Mouse (Mus musculus) liver, embryonic 16.5 days (tissue): ENCODE measurements around the gene Gm49391. TPM values are rescaled to one million over a fixed set of nuclear protein-coding genes. Genes with fewer than 3 reads are reported as not detected.
A peak's percentile ranks its signal among the peaks of the same experiment; 100 is the strongest.

Source experiments
- ATAC-seq: fragments of 200-750 bp; cut with Nextera tagmentation; 2 replicates; pipeline ENCODE4 v1.8.0; 2017; ENCODE audit warnings: low read depth, mild to moderate bottlenecking, moderate number of reproducible peaks, moderate library complexity
- H3K27ac ChIP-seq: fragments of 300-500 bp; sonication (generic); 2 replicates; pipeline ENCODE4 v1.5.1; 2014; ENCODE audit warnings: mild to moderate bottlenecking, low read length
- H3K27me3 ChIP-seq: fragments of 300-500 bp; sonication (generic); 2 replicates; pipeline ENCODE4 v1.6.1; 2014; ENCODE audit warnings: low read depth, low read length, mixed read lengths; ENCODE audit not compliant: control insufficient read depth, insufficient read depth
- H3K36me3 ChIP-seq: fragments of 300-500 bp; sonication (generic); 2 replicates; pipeline ENCODE4 v1.6.1; 2014; ENCODE audit warnings: mild to moderate bottlenecking; ENCODE audit not compliant: control insufficient read depth, insufficient read depth
- H3K4me1 ChIP-seq: fragments of 300-500 bp; sonication (generic); 2 replicates; pipeline ENCODE4 v1.6.1; 2014; ENCODE audit warnings: low read depth, low read length, mixed read lengths; ENCODE audit not compliant: control insufficient read depth
- H3K4me2 ChIP-seq: fragments of 300-500 bp; sonication (generic); 2 replicates; pipeline ENCODE4 v1.6.1; 2014; ENCODE audit warnings: low read depth, low read length, mixed read lengths
- H3K4me3 ChIP-seq: fragments of 300-500 bp; sonication (generic); 2 replicates; pipeline ENCODE4 v1.5.1; 2014; ENCODE audit warnings: low read depth, mild to moderate bottlenecking, low read length
- H3K9ac ChIP-seq: fragments of 300-500 bp; sonication (generic); 2 replicates; pipeline ENCODE4 v1.6.1; 2014; ENCODE audit warnings: low read depth, low read length
- H3K9me3 ChIP-seq: fragments of 300-500 bp; sonication (generic); replicated peaks from 2 replicates; pipeline ENCODE4 v1.6.1; 2016; ENCODE audit warnings: low read length; ENCODE audit not compliant: control insufficient read depth
- WGBS: fragments of 180-500 bp; shearing (Covaris S2); extraction: QIAGEN DNeasy Blood & Tissue Kit; methylation state at CpG from one replicate; pipeline ENCODE4 v1.1.7; 2014; ENCODE audit not compliant: insufficient replicate concordance; 5-methylcytosine and 5-hydroxymethylcytosine counted together
- polyA plus RNA-seq: library from polyadenylated mRNA; unstranded; fragments of >200 nt; fragmentation: Nextera tagmentation; extraction: Ambion mirVana; gene quantifications from 2 replicates; pipeline ENCODE4 v1.2.1, GENCODE M21; 2015

The Gm49391 gene
- polyA plus RNA-seq, 1 experiment from 2014 or later: 1.9 TPM

DNA sequence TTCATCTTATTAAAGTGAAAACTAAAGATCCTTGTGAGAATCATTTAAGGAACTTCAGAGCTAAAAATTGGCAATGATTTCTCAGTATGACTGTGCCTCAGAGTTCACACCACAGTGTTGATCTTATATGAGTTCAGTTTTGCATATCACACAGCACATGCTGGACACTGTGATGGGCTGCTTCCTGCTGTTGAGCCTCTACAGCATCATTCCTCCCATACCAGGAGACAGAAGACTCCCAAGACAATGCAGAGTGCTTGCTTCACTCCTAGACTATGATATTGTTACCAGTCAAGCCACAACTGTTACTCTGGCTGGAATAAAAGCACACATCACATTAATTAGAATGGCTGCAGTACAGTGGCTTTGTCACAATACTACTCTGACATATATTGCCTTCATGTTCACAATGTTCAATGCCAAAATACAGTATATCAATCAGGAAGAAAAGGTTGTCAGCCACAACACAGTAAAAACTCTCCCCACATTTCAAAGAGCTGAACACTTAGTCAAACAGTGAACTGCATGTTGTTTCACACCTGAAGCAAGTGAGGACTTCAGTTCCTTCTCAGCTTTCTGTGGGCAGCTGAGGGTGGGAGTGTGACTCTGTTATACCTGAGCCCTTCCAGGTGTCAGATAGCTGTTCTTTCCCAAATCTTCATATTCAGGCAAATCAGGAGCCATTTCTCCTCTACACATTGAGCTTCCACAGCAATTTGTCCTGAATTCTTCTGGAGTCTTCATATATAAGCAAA is 40.8 kb downstream of the Gm49391 start:
- ATAC-seq: no peak
- Histone ChIP-seq H3K27me3 (no peaks in the 10 kb centered on the region), H3K4me2 (no peak overlapping the region), H3K9me3 (no peaks in the 10 kb centered on the region), H3K4me1 (no peaks in the 10 kb centered on the region), H3K4me3 (no peak overlapping the region), H3K27ac (no peak overlapping the region), H3K9ac (no peak overlapping the region), H3K36me3 (no peaks in the 10 kb centered on the region)

DNA sequence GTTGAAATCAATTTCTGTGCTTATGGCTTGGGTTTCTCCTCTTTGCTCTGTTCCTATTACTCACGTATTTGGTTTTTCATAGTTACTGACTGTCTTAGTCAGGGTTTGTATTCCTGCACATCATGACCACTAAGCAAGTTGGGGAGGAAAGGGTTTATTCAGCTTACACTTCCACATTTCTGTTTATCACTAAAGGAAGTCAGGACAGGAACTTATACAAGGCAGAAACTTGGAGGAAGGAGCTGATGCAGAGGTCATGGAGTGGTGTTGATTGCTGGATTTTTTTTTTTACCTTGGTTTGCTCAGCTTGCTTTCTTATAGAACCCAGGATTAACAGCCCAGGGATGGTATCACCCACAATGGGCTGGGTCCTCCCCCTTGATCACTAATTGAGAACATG is 44.1 kb downstream of the Gm49391 start:
- Histone ChIP-seq H3K9ac (no peak overlapping the region), H3K27me3 (no peaks in the 10 kb centered on the region), H3K36me3 (no peaks in the 10 kb centered on the region), H3K4me2 (no peak overlapping the region), H3K4me1 (no peaks in the 10 kb centered on the region), H3K27ac (no peak overlapping the region), H3K4me3 (no peak overlapping the region), H3K9me3 (no peaks in the 10 kb centered on the region)
- WGBS: 36% methylated on average over 1 of the region's 1 CpGs
- ATAC-seq: peak; percentile 27; the same call in 1 of the 2 replicates

DNA sequence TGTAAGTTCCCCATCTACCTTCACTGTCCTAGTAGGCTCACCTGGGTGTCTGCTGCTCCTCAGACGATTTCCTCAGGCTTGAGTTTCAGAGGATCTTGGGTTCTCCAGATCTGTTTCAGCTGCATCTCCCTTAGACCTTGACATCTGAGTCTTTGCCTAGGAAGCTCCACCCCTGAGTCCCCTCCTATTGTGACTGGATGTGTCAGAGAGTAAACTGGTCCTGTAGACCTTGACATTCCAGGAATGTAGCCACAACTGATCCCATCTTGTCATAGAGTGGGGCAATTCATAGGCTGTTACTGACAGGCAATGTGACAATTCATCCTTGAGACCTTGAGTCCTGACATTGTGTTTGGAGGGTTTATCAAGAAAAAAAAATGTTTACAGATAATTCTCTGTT is 72.1 kb downstream of the Gm49391 start, which contains the start of gene 4930486L24Rik:
TSS of gene 4930486L24Rik (minus strand) at position 195 of the 400 bp plus-strand sequence.
- Histone ChIP-seq H3K9me3 (no peaks in the 10 kb centered on the region), H3K4me3 (no peak within 1 kb of the TSS), H3K4me1 (no peaks in the 10 kb centered on the region), H3K4me2 (no peak within 1 kb of the TSS), H3K36me3 (no peaks in the 10 kb centered on the region), H3K27me3 (no peaks in the 10 kb centered on the region), H3K9ac (no peak within 1 kb of the TSS), H3K27ac (no peak within 1 kb of the TSS)
- 44% methylated on average over 1 of the region's 1 CpGs for WGBS
- no peak for ATAC-seq

DNA sequence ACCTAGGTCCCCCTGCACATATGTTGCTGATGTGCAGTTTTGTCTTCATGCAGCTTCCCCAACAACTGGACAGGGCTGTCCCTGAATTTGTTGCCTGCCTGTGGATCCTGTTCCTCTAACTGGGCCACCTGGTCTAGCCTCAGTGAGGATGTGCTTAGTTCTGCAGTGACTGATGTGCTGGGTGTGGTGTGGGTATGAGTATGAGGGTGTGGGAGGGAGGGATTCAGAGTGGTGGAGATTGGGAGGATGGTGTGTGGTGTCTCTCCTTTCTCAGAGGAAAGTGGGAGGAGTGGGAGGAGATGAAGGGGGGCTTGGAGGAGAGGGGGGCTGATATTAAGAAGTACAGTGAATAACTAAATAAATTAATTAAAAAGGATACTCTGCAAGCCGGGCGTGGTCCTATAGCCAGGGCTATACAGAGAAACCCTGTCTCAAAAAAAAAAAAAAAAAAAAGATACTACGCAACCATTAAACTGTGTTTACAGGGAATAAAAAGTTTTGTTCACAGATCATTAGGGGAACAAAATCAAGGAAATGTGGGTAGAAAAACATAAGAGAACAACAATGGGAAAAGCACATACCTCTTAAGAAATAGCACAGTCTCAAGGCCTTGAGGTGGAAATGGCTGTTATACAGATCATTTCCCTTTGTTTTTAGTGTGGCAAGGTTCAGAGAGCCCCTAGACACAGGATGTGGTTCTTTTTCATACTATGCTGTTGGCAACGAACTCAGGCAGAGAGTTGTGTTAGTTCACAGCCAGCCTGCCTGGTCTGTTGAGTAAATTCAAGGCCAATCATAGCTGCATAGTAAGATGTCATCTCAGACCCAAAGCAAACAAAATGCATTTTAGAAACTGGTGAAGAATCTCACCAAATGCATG is 87.9 kb downstream of the Gm49391 start:
- Histone ChIP-seq H3K4me2 (no peak overlapping the region), H3K36me3 (no peaks in the 10 kb centered on the region), H3K27me3 (no peaks in the 10 kb centered on the region), H3K4me1 (no peaks in the 10 kb centered on the region), H3K9me3 (no peaks in the 10 kb centered on the region), H3K27ac (no peak overlapping the region), H3K9ac (no peak overlapping the region), H3K4me3 (no peak overlapping the region)
- ATAC-seq: no peak
- 48% methylated on average over 4 of the region's 4 CpGs for WGBS

Other genes starting within 250 kb of the Gm49391 start
- gene BC051665, start 150.2 kb downstream of the Gm49391 start, polyA plus RNA-seq: not detected in 2 replicates
- not detected in 2 replicates for gene Ctsll3, start 133.7 kb downstream of the Gm49391 start, polyA plus RNA-seq
- gene 4930486L24Rik, start 72.1 kb downstream of the Gm49391 start, polyA plus RNA-seq: 0.09 and 0.22 TPM in 2 replicates
- 0.08 TPM in 1 of 2 replicates, not detected in the other for gene Gm49392, start 39.7 kb downstream of the Gm49391 start, polyA plus RNA-seq
- gene Ctla2b, start 39.1 kb downstream of the Gm49391 start, polyA plus RNA-seq: 3.7 and 4.9 TPM in 2 replicates
- not detected in 2 replicates for gene Tpbpb, start 31.7 kb downstream of the Gm49391 start, polyA plus RNA-seq
- gene Gm49393, start 981 bp downstream of the Gm49391 start, polyA plus RNA-seq: not detected in 2 replicates
- gene Ctla2a, start 54 bp upstream of the Gm49391 start, polyA plus RNA-seq: 21.5 and 25.4 TPM in 2 replicates
- gene Tpbpa, start 5.4 kb upstream of the Gm49391 start, polyA plus RNA-seq: not detected in 2 replicates
- gene Ctsj, start 69.4 kb upstream of the Gm49391 start, polyA plus RNA-seq: not detected in 2 replicates
- not detected in 2 replicates for gene Ctsq, start 104.1 kb upstream of the Gm49391 start, polyA plus RNA-seq
- gene Ctsr, start 227.7 kb upstream of the Gm49391 start, polyA plus RNA-seq: not detected in 2 replicates